Mouse (Mus musculus): ENCODE results near the gene Kank4. TPM values are rescaled to one million over a fixed set of nuclear protein-coding genes. Genes with fewer than 3 reads are reported as not detected.

Kank4 gene
- polyA plus RNA-seq, 1 experiment from 2014 or later: 2.7 TPM

- no peak for ATAC-seq (ENCODE audit: insufficient number of reproducible peaks, insufficient read depth, low FRiP score, low TSS enrichment)
- Histone ChIP-seq H3K4me3 (no peak overlapping the region), H3K4me1 (peaks cover 26% of the 10 kb centered on the region), H3K9ac (no peak overlapping the region), H3K4me2 (replicated peaks) (no peak overlapping the region), H3K36me3 (no peaks in the 10 kb centered on the region), H3K9me3 (no peaks in the 10 kb centered on the region), H3K27me3 (no peaks in the 10 kb centered on the region), H3K27ac (no peak overlapping the region)
- 80% methylated on average over 2 of the region's 2 CpGs for WGBS
These were observed 22.1 kb downstream of the Kank4 start for GRCm38 (mm10) chr4:98795241-98795640.

GRCm38 (mm10) chr4:98793486-98793885, 23.9 kb downstream of the Kank4 start:
- Histone ChIP-seq H3K4me3 (no peak overlapping the region), H3K4me1 (peaks cover 41% of the 10 kb centered on the region), H3K27ac (no peak overlapping the region), H3K9me3 (no peaks in the 10 kb centered on the region), H3K9ac (no peak overlapping the region), H3K4me2 (replicated peaks) (no peak overlapping the region), H3K27me3 (no peaks in the 10 kb centered on the region), H3K36me3 (no peaks in the 10 kb centered on the region)
- no peak for ATAC-seq (ENCODE audit: insufficient number of reproducible peaks, insufficient read depth, low FRiP score, low TSS enrichment)
- WGBS: 92% methylated on average over 9 of the region's 9 CpGs

GRCm38 (mm10) chr4:98790721-98791120, 26.6 kb downstream of the Kank4 start:
- Histone ChIP-seq H3K4me2 (replicated peaks) (no peak overlapping the region), H3K9ac (no peak overlapping the region), H3K4me3 (no peak overlapping the region), H3K9me3 (no peaks in the 10 kb centered on the region), H3K27ac (peak overlapping the region; percentile 61; the same call in 1 of the 2 replicates), H3K27me3 (no peaks in the 10 kb centered on the region), H3K4me1 (peaks cover 33% of the 10 kb centered on the region), H3K36me3 (no peaks in the 10 kb centered on the region)
- 54% methylated on average over 1 of the region's 1 CpGs for WGBS
- ATAC-seq (ENCODE audit: insufficient number of reproducible peaks, insufficient read depth, low FRiP score, low TSS enrichment): no peak

- no peak overlapping the region for H3K9ac ChIP-seq
- H3K27me3 ChIP-seq: no peaks in the 10 kb centered on the region
- no peaks in the 10 kb centered on the region for H3K36me3 ChIP-seq
- peaks cover 28% of the 10 kb centered on the region for H3K4me1 ChIP-seq
- WGBS: 7% methylated on average over 10 of the region's 10 CpGs
- H3K9me3 ChIP-seq: no peaks in the 10 kb centered on the region
- peak overlapping the region; percentile 87 for H3K27ac ChIP-seq
- ATAC-seq (ENCODE audit: insufficient number of reproducible peaks, insufficient read depth, low FRiP score, low TSS enrichment): no peak
- H3K4me3 ChIP-seq: peak overlapping the region; percentile 9; the same call in 1 of the 2 replicates
- H3K4me2 ChIP-seq (replicated peaks): peak overlapping the region; percentile 33
These were observed 27.5 kb downstream of the Kank4 start for GRCm38 (mm10) chr4:98789861-98790311.

GRCm38 (mm10) chr4:98789133-98789765, 28.1 kb downstream of the Kank4 start:
- 52% methylated on average over 7 of the region's 7 CpGs for WGBS
- no peaks in the 10 kb centered on the region for H3K9me3 ChIP-seq
- no peak overlapping the region for H3K9ac ChIP-seq
- peak overlapping the region; percentile 33 for H3K4me2 ChIP-seq (replicated peaks)
- peak overlapping the region; percentile 87 for H3K27ac ChIP-seq
- ATAC-seq (ENCODE audit: insufficient number of reproducible peaks, insufficient read depth, low FRiP score, low TSS enrichment): no peak
- peak overlapping the region; percentile 9; the same call in 1 of the 2 replicates for H3K4me3 ChIP-seq
- no peaks in the 10 kb centered on the region for H3K27me3 ChIP-seq
- peaks cover 5% of the 10 kb centered on the region; the same call in 1 of the 2 replicates for H3K36me3 ChIP-seq
- peaks cover 27% of the 10 kb centered on the region for H3K4me1 ChIP-seq

- no peak overlapping the region for H3K4me2 ChIP-seq (replicated peaks)
- 44% methylated on average over 3 of the region's 3 CpGs for WGBS
- no peaks in the 10 kb centered on the region for H3K9me3 ChIP-seq
- ATAC-seq (ENCODE audit: insufficient number of reproducible peaks, insufficient read depth, low FRiP score, low TSS enrichment): no peak
- H3K4me3 ChIP-seq: no peak overlapping the region
- no peak overlapping the region for H3K9ac ChIP-seq
- peaks cover 27% of the 10 kb centered on the region for H3K4me1 ChIP-seq
- peaks cover 13% of the 10 kb centered on the region; the same call in 1 of the 2 replicates for H3K36me3 ChIP-seq
- H3K27me3 ChIP-seq: no peaks in the 10 kb centered on the region
- H3K27ac ChIP-seq: no peak overlapping the region
These were observed 31.1 kb downstream of the Kank4 start for GRCm38 (mm10) chr4:98786281-98786680.

- Histone ChIP-seq H3K27ac (no peak overlapping the region), H3K4me3 (no peak overlapping the region), H3K27me3 (no peaks in the 10 kb centered on the region), H3K9me3 (no peaks in the 10 kb centered on the region), H3K9ac (no peak overlapping the region), H3K4me1 (peaks cover 27% of the 10 kb centered on the region), H3K4me2 (replicated peaks) (no peak overlapping the region), H3K36me3 (peaks cover 13% of the 10 kb centered on the region; the same call in 1 of the 2 replicates)
- ATAC-seq (ENCODE audit: insufficient number of reproducible peaks, insufficient read depth, low FRiP score, low TSS enrichment): no peak
- 54% methylated on average over 8 of the region's 8 CpGs for WGBS
These were observed 31.5 kb downstream of the Kank4 start for GRCm38 (mm10) chr4:98785851-98786250.

- ATAC-seq (ENCODE audit: insufficient number of reproducible peaks, insufficient read depth, low FRiP score, low TSS enrichment): no peak
- peaks cover 44% of the 10 kb centered on the region for H3K4me1 ChIP-seq
- H3K4me2 ChIP-seq (replicated peaks): peak overlapping the region; percentile 22
- H3K27me3 ChIP-seq: no peaks in the 10 kb centered on the region
- H3K9ac ChIP-seq: no peak overlapping the region
- H3K4me3 ChIP-seq: no peak overlapping the region
- no peaks in the 10 kb centered on the region for H3K9me3 ChIP-seq
- H3K36me3 ChIP-seq: peaks cover 11% of the 10 kb centered on the region; the same call in 1 of the 2 replicates
- 17% methylated on average over 16 of the region's 16 CpGs for WGBS
- peak overlapping the region; percentile 76 for H3K27ac ChIP-seq
These were observed 39.1 kb downstream of the Kank4 start for GRCm38 (mm10) chr4:98778219-98778618.

- Histone ChIP-seq H3K27me3 (no peaks in the 10 kb centered on the region), H3K36me3 (peaks cover 14% of the 10 kb centered on the region; the same call in 1 of the 2 replicates), H3K4me3 (no peak overlapping the region), H3K27ac (peak overlapping the region; percentile 76), H3K9ac (no peak overlapping the region), H3K4me2 (replicated peaks) (no peak overlapping the region), H3K9me3 (no peaks in the 10 kb centered on the region), H3K4me1 (peaks cover 44% of the 10 kb centered on the region)
- WGBS: 69% methylated on average over 6 of the region's 6 CpGs
- no peak for ATAC-seq (ENCODE audit: insufficient number of reproducible peaks, insufficient read depth, low FRiP score, low TSS enrichment)
These were observed 39.9 kb downstream of the Kank4 start for GRCm38 (mm10) chr4:98777464-98777863.

- Histone ChIP-seq H3K4me3 (no peak overlapping the region), H3K36me3 (peaks cover 14% of the 10 kb centered on the region; the same call in 1 of the 2 replicates), H3K9me3 (no peaks in the 10 kb centered on the region), H3K27me3 (no peaks in the 10 kb centered on the region), H3K9ac (no peak overlapping the region), H3K27ac (peak overlapping the region; percentile 76), H3K4me1 (peaks cover 44% of the 10 kb centered on the region), H3K4me2 (replicated peaks) (no peak overlapping the region)
- 29% methylated on average over 10 of the region's 10 CpGs for WGBS
- peak; percentile 70; the same call in 1 of the 2 replicates for ATAC-seq (ENCODE audit: insufficient number of reproducible peaks, insufficient read depth, low FRiP score, low TSS enrichment)
These were observed 40.5 kb downstream of the Kank4 start for GRCm38 (mm10) chr4:98776721-98777427.

GRCm38 (mm10) chr4:98773785-98774184, 43.6 kb downstream of the Kank4 start:
- H3K4me1 ChIP-seq: peaks cover 27% of the 10 kb centered on the region
- H3K9me3 ChIP-seq: no peaks in the 10 kb centered on the region
- H3K27me3 ChIP-seq: no peaks in the 10 kb centered on the region
- peaks cover 15% of the 10 kb centered on the region for H3K36me3 ChIP-seq
- WGBS: 92% methylated on average over 5 of the region's 5 CpGs
- no peak for ATAC-seq (ENCODE audit: insufficient number of reproducible peaks, insufficient read depth, low FRiP score, low TSS enrichment)
- no peak overlapping the region for H3K4me3 ChIP-seq
- no peak overlapping the region for H3K9ac ChIP-seq
- no peak overlapping the region for H3K27ac ChIP-seq
- no peak overlapping the region for H3K4me2 ChIP-seq (replicated peaks)

Data from embryonic facial prominence, embryonic 12.5 days (tissue).